Mouse (Mus musculus): ENCODE results near the gene Aoc3.
"Not testable (repeated sequence)": the region's sequence is repeated elsewhere in the genome, so short reads cannot be mapped to it uniquely, and the experiment has no call there.

Aoc3 gene

GRCm38 (mm10) chr11:101328941-101329635, 1.3 kb upstream of the Aoc3 start:
- no peak for DNase-seq

GRCm38 (mm10) chr11:101330961-101331360, 556 bp downstream of the Aoc3 start:
- not testable (repeated sequence) for DNase-seq

- DNase-seq = no peak
Measured at GRCm38 (mm10) chr11:101332537-101332936, 2.1 kb downstream of the Aoc3 start.

DNA sequence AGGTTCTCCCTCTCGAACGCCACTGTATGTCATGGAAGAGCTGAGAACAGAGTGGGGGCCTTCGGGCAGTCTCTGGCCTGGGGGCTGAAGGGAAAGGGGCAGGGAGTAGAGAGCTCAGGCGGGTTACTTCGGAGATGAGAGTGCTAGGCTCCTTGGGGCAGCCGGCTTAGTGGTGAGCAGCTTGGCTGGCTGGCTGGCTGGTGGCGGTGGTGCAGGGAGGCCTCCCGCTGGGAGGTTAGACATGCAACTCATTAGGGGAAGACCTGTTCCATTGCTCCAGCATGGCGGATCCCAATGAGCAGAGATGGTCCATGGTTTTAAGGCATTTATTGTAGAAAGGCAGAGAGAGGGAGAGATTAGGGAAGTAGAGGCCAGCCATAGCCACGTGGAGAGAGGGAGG, 3.6 kb downstream of the Aoc3 start:
- DNase-seq = no peak

DNA sequence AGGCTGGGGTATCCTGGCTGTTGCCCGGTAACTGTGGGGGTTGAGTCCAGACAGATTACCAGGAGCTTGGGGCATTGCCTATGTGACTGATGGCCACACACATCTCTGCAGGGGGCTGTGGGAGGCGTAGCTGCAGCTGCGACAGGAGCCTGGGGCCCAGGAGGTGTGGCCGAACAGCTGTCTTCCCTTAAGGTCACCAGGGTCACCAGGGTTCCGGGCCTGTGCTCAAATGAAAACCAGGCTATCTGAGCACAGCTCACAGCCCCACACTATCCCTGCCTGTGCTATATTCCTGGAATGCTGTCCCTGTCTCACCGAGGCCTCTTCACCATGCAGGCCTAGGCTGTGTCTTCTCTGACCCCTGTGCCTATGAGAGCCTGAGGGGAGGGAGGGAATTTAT, 4.1 kb downstream of the Aoc3 start:
- no peak for DNase-seq

GRCm38 (mm10) chr11:101335685-101336084, 5.3 kb downstream of the Aoc3 start:
- no peak for DNase-seq

- DNase-seq = no peak
Measured at GRCm38 (mm10) chr11:101338123-101338760, 7.8 kb downstream of the Aoc3 start.

GRCm38 (mm10) chr11:101347083-101347775, 16.8 kb downstream of the Aoc3 start:
- no peak for DNase-seq

- no peak for DNase-seq
Measured at GRCm38 (mm10) chr11:101348774-101349173, 18.4 kb downstream of the Aoc3 start.

GRCm38 (mm10) chr11:101349216-101349615, 18.8 kb downstream of the Aoc3 start:
- no peak for DNase-seq

DNA sequence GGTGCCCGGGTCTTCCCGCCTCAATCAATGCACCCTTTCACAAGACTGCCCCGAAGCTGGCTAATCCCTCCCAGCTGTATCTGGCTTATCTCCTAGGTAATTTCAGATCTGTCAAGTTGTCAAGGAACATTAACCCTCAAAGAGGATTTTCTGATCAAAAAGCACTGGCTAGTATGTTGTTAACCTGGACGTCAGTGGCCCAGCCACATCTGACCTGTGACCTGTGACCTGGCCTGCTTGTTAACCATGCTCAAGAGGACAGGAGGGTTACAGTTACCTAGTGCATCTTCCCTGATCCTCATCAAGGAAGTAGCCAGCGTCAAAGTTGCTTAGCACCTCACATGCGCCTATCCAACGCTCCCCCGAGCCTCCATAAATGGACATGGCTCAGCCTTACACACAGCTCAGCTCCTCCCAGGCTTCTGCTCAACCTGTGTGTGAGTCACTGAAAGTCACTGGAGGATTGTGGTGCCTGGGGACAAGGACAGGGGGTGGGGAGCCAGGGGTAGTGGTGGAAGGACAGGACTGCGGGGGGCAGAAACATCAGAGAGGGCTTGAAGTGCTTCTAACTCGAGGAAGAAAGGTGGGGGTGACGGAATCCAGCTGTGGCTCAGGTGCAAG, 20.8 kb downstream of the Aoc3 start:
- no peak for DNase-seq

GRCm38 (mm10) chr11:101351721-101352111, 21.3 kb downstream of the Aoc3 start:
- DNase-seq = no peak

DNA sequence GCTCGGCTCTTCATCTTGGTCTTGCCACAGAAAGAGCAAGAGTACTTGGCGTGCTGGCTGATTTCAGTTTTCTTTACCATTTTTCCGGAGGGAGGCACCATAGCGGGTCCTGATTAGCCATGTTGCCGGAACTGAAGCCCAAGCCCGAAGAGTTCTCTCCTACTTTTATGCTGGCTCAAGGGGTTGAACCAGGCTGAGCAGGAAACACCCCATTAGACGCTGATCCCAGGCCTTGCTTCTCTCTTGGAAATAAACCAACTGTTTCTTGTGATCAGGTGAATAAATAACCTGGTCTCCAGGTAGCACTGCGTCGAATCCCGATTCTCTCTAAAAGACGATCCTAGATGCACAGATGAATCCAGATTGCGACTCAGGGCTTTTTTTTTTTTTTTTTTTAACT, 23.0 kb downstream of the Aoc3 start:
- DNase-seq = no peak

- DNase-seq = no peak
Measured at GRCm38 (mm10) chr11:101354438-101355010, 24.1 kb downstream of the Aoc3 start.

GRCm38 (mm10) chr11:101355916-101356315, 25.5 kb downstream of the Aoc3 start:
- no peak for DNase-seq

- DNase-seq = no peak
Measured at GRCm38 (mm10) chr11:101357505-101358182, 27.2 kb downstream of the Aoc3 start.

DNA sequence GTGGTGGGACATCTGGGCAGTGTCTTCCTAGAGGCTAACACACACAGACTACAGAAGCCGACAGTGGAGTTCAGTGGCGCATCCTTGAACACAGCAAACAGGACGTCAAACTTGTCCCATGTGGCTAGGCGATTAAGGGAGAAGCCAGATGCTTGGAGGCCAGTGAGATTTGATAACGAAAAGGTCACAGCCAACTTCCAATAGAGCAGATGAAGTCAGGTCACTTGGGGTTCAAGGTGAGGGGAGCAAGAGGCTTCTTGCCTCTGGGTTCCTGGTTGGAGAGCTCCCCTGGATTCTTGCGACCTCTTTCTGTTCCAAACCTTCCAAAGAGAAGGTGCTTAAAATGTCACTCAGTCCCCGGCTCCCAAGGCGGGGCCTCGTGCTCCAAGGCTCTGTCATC, 29.4 kb downstream of the Aoc3 start:
- DNase-seq = no peak

GRCm38 (mm10) chr11:101360651-101361113, 30.3 kb downstream of the Aoc3 start:
- no peak for DNase-seq

GRCm38 (mm10) chr11:101364531-101364931, 34.1 kb downstream of the Aoc3 start:
- DNase-seq = no peak

DNA sequence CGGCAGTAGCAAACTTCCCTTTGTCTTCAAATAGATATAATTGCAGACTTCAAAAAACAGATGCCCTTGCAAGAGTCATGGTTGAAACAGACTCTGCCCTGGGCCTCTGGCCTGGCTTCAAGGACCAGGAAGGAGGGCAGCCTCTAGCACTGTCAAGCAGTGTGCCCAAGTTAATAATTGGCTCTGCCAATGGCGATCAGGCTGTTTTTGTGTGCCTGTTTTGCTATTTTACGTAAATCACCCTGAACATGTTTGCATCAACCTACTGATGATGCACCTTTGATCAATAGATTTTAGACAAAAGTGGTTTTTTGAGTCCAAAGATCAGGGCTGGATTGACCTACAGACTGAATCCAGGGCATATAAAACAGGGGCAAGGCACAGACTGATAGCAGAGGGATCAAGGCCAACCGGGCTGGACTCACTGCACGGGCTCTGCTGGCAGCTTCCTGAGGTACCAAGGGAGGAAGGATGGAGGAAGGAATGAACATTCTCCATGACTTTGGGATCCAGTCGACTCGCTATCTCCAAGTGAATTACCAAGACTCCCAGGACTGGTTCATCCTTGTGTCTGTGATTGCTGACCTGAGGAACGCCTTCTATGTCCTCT, 37.0 kb downstream of the Aoc3 start, which contains the start of gene G6pc:
TSS of gene G6pc (plus strand) at position 236 of the 610 bp plus-strand sequence.
- DNase-seq = no peak

GRCm38 (mm10) chr11:101370141-101370540, 39.7 kb downstream of the Aoc3 start:
- DNase-seq = no peak

DNA sequence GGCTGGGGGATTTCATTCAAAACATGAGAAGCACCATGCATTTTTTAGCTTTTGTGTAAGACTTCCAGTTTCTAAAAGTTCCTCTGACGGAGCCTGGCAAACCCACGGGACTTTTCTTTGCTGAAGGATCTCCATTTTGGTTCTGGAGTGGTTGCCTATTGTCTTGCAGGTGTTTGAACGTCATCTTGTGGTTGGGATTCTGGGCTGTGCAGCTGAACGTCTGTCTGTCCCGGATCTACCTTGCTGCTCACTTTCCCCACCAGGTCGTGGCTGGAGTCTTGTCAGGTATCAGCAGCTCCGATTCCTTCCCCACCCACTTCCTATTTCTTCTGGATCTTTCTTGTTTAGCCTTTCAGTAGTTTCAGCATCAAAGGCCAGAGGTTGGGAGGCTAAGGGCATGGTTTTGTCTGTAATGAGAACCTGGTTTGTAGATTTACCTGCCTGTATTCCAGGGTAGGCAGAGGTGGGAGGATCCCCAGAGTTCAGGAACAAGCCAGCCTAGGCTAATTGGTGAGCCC, 44.1 kb downstream of the Aoc3 start:
- no peak for DNase-seq

All from cerebellum, adult 11 months (tissue).